ENCODE assay signal across 15 mouse cellular contexts in the genomic region with DNA sequence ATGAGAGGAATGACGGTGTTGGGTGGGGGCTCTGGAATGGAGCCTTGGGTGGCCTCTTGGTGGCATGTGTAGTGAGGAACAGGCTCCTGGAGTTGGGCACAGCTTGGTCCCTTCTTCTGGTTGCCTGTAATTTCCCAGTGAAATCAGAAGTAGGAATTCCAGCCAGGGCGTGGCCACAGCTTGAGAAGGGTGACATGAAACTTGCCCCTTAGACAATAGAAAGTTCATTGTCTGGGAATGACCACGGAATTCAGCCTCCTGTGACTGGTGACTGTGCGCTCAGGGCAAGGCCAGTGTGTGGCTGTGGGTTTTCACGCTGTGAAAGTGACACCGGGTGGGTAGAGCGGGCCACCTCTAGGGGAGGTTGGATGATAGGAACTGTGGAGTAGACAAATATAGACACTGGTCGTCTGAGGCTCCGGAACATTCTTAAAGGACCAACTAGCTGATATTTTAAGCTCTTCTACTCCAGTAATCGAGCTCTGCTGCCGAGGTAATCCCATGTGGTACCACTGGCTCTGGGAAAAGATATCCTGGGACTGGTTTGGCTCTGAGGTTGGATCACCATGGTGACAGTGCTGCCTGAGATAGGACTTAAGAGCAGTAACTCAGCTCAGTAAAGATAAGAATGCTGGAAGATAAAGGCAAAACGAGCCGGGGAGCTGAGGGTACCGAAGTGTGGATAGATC. TPM values are rescaled to one million over a fixed set of nuclear protein-coding genes. Genes with fewer than 3 reads are reported as not detected.
DNase-seq lines count a peak whose midpoint lies in the region; ATAC-seq and TF ChIP-seq lines count a peak whose summit lies in the region.
"Had no signal": no experiment of that assay in that cellular context is flagged by ENCODE, and none has a peak within 500 bp of the region (broad histone marks: within the 10 kb centered on the region; RNA-seq: fewer than 3 reads in every experiment).

No protein-coding gene starts in this region.

- WGBS in heart, embryonic 16.5 days, result 38% methylated on average over 14 of the region's 14 CpGs
- 63% methylated on average over 14 of the region's 14 CpGs for WGBS in liver, embryonic 15.5 days (ENCODE audit: insufficient replicate concordance)

- no peak for TF ChIP-seq POLR2A in ES-Bruce4 (IDR thresholded peaks at IDR 0.05; ENCODE audit: insufficient read depth, low read length)

- peaks cover 11% of the 10 kb centered on the region for H3K4me1 ChIP-seq in ES-Bruce4 (ENCODE audit: control insufficient read depth, insufficient read depth, low read length)
- H3K4me1 ChIP-seq in heart, embryonic 16.5 days (ENCODE audit: control insufficient read depth, insufficient read depth, low read length), result peaks cover 24% of the 10 kb centered on the region
- H3K4me1 ChIP-seq in liver, embryonic 15.5 days (replicated peaks), result peaks cover 63% of the 10 kb centered on the region

- peaks cover 43% of the 10 kb centered on the region for H3K36me3 ChIP-seq in ES-Bruce4 (ENCODE audit: control insufficient read depth, insufficient read depth, low read length, poor library complexity, severe bottlenecking)
- peaks cover 8% of the 10 kb centered on the region; the same call in 1 of the 2 replicates for H3K36me3 ChIP-seq in heart, embryonic 16.5 days (ENCODE audit: control insufficient read depth, insufficient read depth)
- peaks cover 90% of the 10 kb centered on the region for H3K36me3 ChIP-seq in liver, embryonic 15.5 days (replicated peaks)

- intact Hi-C loops in gastrocnemius, postnatal 14 days (cut with DNase I; ENCODE audit: low total_unique reads), result no loop called here

- H3K9me3 ChIP-seq in ES-Bruce4 (replicated peaks; ENCODE audit: control insufficient read depth, insufficient read depth, low read length, poor library complexity, severe bottlenecking), result no peaks in the 10 kb centered on the region
- no peaks in the 10 kb centered on the region for H3K9me3 ChIP-seq in heart, embryonic 16.5 days (replicated peaks; ENCODE audit: control insufficient read depth, low read length)
- no peaks in the 10 kb centered on the region for H3K9me3 ChIP-seq in liver, embryonic 15.5 days (replicated peaks)
- H3K9me3 ChIP-seq: kidney, embryonic 15.5 days; neural tube, embryonic 12.5 days had no signal

- peak; percentile 66 for ATAC-seq in heart, embryonic 16.5 days (replicated peaks; ENCODE audit: extremely low read depth, insufficient read depth, low FRiP score)
- ATAC-seq in liver, embryonic 15.5 days (ENCODE audit: insufficient read depth), result no peak
- no peak for ATAC-seq in cerebellum, adult (ENCODE audit: insufficient number of reproducible peaks, low FRiP score, low TSS enrichment)
- ATAC-seq: Patski had no signal

- H3K4me2 ChIP-seq in heart, embryonic 16.5 days (ENCODE audit: low read depth, low read length), result peak overlapping the region; percentile 50
- H3K4me2 ChIP-seq in liver, embryonic 15.5 days, result peak overlapping the region; percentile 70
- H3K4me2 ChIP-seq: kidney, embryonic 15.5 days; neural tube, embryonic 12.5 days had no signal

- TF ChIP-seq EP300 in ES-Bruce4 (IDR thresholded peaks at IDR 0.05; ENCODE audit: insufficient read depth, low read depth, low read length), result no peak

- TF ChIP-seq CTCF in ES-Bruce4 (IDR thresholded peaks at IDR 0.05; ENCODE audit: low read depth, low read length), result no peak

- H3K27ac ChIP-seq in ES-Bruce4 (ENCODE audit: insufficient read depth, low read length), result 0 out of 2 replicates have a peak overlapping the region, but pooled peaks have one; percentile 89
- H3K27ac ChIP-seq in heart, embryonic 16.5 days (ENCODE audit: low read length), result peak overlapping the region; percentile 64
- peak overlapping the region; percentile 97 for H3K27ac ChIP-seq in liver, embryonic 15.5 days (replicated peaks)
- H3K27ac ChIP-seq: heart, adult 2 months; kidney, embryonic 15.5 days; neural tube, embryonic 12.5 days had no signal

- peak; percentile 41 for DNase-seq in gastrocnemius, adult 18-20 months (ENCODE audit: low spot score)
- DNase-seq in gastrocnemius, postnatal 14 days, result no peak
- no peak for DNase-seq in neural tube, embryonic 10.5 days (ENCODE audit: extremely low spot score, low spot score)
- DNase-seq in thymus, postnatal 14 days, result no peak
- DNase-seq: cerebellum, postnatal 25 days had no signal

- H3K9ac ChIP-seq in ES-Bruce4 (ENCODE audit: low read depth, poor library complexity, severe bottlenecking), result no peak overlapping the region
- no peak overlapping the region for H3K9ac ChIP-seq in heart, embryonic 16.5 days (ENCODE audit: low read length)
- peak overlapping the region; percentile 55; the same call in 1 of the 2 replicates for H3K9ac ChIP-seq in liver, embryonic 15.5 days
- H3K9ac ChIP-seq: kidney, embryonic 15.5 days; neural tube, embryonic 12.5 days had no signal

- H3K4me3 ChIP-seq in ES-Bruce4 (ENCODE audit: low read depth, low read length), result no peak overlapping the region
- peak overlapping the region; percentile 5; the same call in 1 of the 2 replicates for H3K4me3 ChIP-seq in heart, embryonic 16.5 days (ENCODE audit: low read length)
- peak overlapping the region; percentile 42 for H3K4me3 ChIP-seq in liver, embryonic 15.5 days (replicated peaks)
- H3K4me3 ChIP-seq: heart, adult 2 months; kidney, embryonic 15.5 days; neural tube, embryonic 12.5 days had no signal

- no peaks in the 10 kb centered on the region for H3K27me3 ChIP-seq in ES-Bruce4 (ENCODE audit: control insufficient read depth, insufficient read depth, low read length, poor library complexity, severe bottlenecking)
- no peaks in the 10 kb centered on the region for H3K27me3 ChIP-seq in heart, embryonic 16.5 days (ENCODE audit: control insufficient read depth, insufficient read depth, low read length)
- no peaks in the 10 kb centered on the region for H3K27me3 ChIP-seq in liver, embryonic 15.5 days
- H3K27me3 ChIP-seq: kidney, embryonic 15.5 days; neural tube, embryonic 12.5 days; Patski had no signal

RNA-seq across cellular contexts. Expression of gene Dhcr24, which starts 20.5 kb away (rescaled TPM):
- total RNA-seq in gastrocnemius, adult 18-20 months (2021), result 1 to 10 TPM; 3.3 to 3.4 TPM
- total RNA-seq in gastrocnemius, postnatal 14 days (2021), result 10 to 100 TPM in 1 of 2 experiments, 1 to 10 TPM in 1; 3.1 to 10.9 TPM
- 77.5 and 85.2 TPM in 2 replicates for polyA plus RNA-seq in ES-Bruce4 (2011; ENCODE audit: insufficient read depth, insufficient read length, low read depth, missing spikeins)
- polyA plus RNA-seq in heart, embryonic 16.5 days (2015; fragmentation: Nextera tagmentation; extraction: Ambion mirVana), result 1.7 and 1.9 TPM in 2 replicates
- 7.8 and 10.4 TPM in 2 replicates for polyA plus RNA-seq in liver, embryonic 15.5 days (2015; fragmentation: Nextera tagmentation; extraction: Ambion mirVana)

RNA-seq across cellular contexts. Expression of gene Lexm, which starts 35.7 kb away (rescaled TPM):
- total RNA-seq in gastrocnemius, adult 18-20 months (2021), result not detected
- not detected for total RNA-seq in gastrocnemius, postnatal 14 days (2021)
- 1.3 and 2.0 TPM in 2 replicates for polyA plus RNA-seq in ES-Bruce4 (2011; ENCODE audit: insufficient read depth, insufficient read length, low read depth, missing spikeins)
- not detected in 2 replicates for polyA plus RNA-seq in heart, embryonic 16.5 days (2015; fragmentation: Nextera tagmentation; extraction: Ambion mirVana)
- not detected in 2 replicates for polyA plus RNA-seq in liver, embryonic 15.5 days (2015; fragmentation: Nextera tagmentation; extraction: Ambion mirVana)
- total RNA-seq: heart, adult 2 months; megakaryocyte, adult 5-6 weeks had no signal
- polyA plus RNA-seq: erythroblast, embryonic 14.5 days; heart, adult 2 months; kidney, embryonic 15.5 days; Patski had no signal

RNA-seq across cellular contexts. Expression of gene Ttc22, which starts 40.9 kb away (rescaled TPM):
- under 1 TPM in 1 of 2 experiments, not detected in 1; 0.09 TPM for total RNA-seq in gastrocnemius, adult 18-20 months (2021)
- under 1 TPM; 0.09 to 0.10 TPM for total RNA-seq in gastrocnemius, postnatal 14 days (2021)
- polyA plus RNA-seq in ES-Bruce4 (2011; ENCODE audit: insufficient read depth, insufficient read length, low read depth, missing spikeins), result not detected in 2 replicates
- polyA plus RNA-seq in heart, embryonic 16.5 days (2015; fragmentation: Nextera tagmentation; extraction: Ambion mirVana), result 0.50 and 0.55 TPM in 2 replicates
- 0.07 and 0.16 TPM in 2 replicates for polyA plus RNA-seq in liver, embryonic 15.5 days (2015; fragmentation: Nextera tagmentation; extraction: Ambion mirVana)
- total RNA-seq: heart, adult 2 months; megakaryocyte, adult 5-6 weeks had no signal
- polyA plus RNA-seq: erythroblast, embryonic 14.5 days had no signal
